Mouse (Mus musculus) limb, embryonic 10.5 days (tissue): ENCODE measurements at regions not wholly inside any gene's neighbourhood (a gene's known extent, or its start where the extent isn't known, plus 50 kb on each side); places are given as distances from the start of the nearest gene placed in this dataset.

Experiments used
- DNase-seq: peaks from one replicate; pipeline ENCODE4 v3.0.0-alpha.2; 2017; ENCODE audit warnings: low spot score
- H3K27ac ChIP-seq: fragments of 300-500 bp; sonication (generic); 2 replicates; pipeline ENCODE4 v1.5.1; 2016; ENCODE audit warnings: mild to moderate bottlenecking
- H3K27me3 ChIP-seq: fragments of 300-500 bp; sonication (generic); 2 replicates; pipeline ENCODE4 v1.6.1; 2016; ENCODE audit warnings: low read depth, mild to moderate bottlenecking; ENCODE audit not compliant: poor library complexity, severe bottlenecking
- H3K36me3 ChIP-seq: fragments of 300-500 bp; sonication (generic); 2 replicates; pipeline ENCODE4 v1.6.1; 2016; ENCODE audit warnings: mild to moderate bottlenecking, moderate library complexity
- H3K4me1 ChIP-seq: fragments of 300-500 bp; sonication (generic); 2 replicates; pipeline ENCODE4 v1.6.1; 2016
- H3K4me3 ChIP-seq: fragments of 300-500 bp; sonication (generic); 2 replicates; pipeline ENCODE4 v1.5.1; 2016; ENCODE audit warnings: mild to moderate bottlenecking, moderate library complexity
- H3K9me3 ChIP-seq: fragments of 300-500 bp; sonication (generic); replicated peaks from 2 replicates; pipeline ENCODE4 v1.6.1; 2016; ENCODE audit warnings: mild to moderate bottlenecking
- WGBS: fragments of 180-500 bp; shearing (Covaris S2); methylation state at CpG from one replicate; pipeline ENCODE4 v1.1.7; 2016; 5-methylcytosine and 5-hydroxymethylcytosine counted together

- peaks cover 22% of the 10 kb centered on the region for H3K4me1 ChIP-seq
- no peak overlapping the region for H3K27ac ChIP-seq
- no peak for DNase-seq
- no peaks in the 10 kb centered on the region for H3K27me3 ChIP-seq
- no peaks in the 10 kb centered on the region for H3K36me3 ChIP-seq
- WGBS, result 86% methylated on average over 2 of the region's 2 CpGs
- H3K9me3 ChIP-seq, result no peaks in the 10 kb centered on the region
- H3K4me3 ChIP-seq, result no peak overlapping the region
Measured at GRCm38 (mm10) chr1:72033941-72034340, 178.2 kb downstream of the Mreg start.

GRCm38 (mm10) chr1:72032214-72032613, 179.9 kb downstream of the Mreg start:
- H3K27me3 ChIP-seq, result no peaks in the 10 kb centered on the region
- DNase-seq, result no peak
- no peak overlapping the region for H3K27ac ChIP-seq
- no peak overlapping the region for H3K4me3 ChIP-seq
- H3K4me1 ChIP-seq, result peaks cover 12% of the 10 kb centered on the region
- H3K36me3 ChIP-seq, result no peaks in the 10 kb centered on the region
- WGBS, result 82% methylated on average over 4 of the region's 4 CpGs
- no peaks in the 10 kb centered on the region for H3K9me3 ChIP-seq

- peak overlapping the region; percentile 28; the same call in 1 of the 2 replicates for H3K27ac ChIP-seq
- peaks cover 7% of the 10 kb centered on the region for H3K4me1 ChIP-seq
- H3K27me3 ChIP-seq, result no peaks in the 10 kb centered on the region
- no peaks in the 10 kb centered on the region for H3K9me3 ChIP-seq
- no peaks in the 10 kb centered on the region for H3K36me3 ChIP-seq
- DNase-seq, result no peak
- WGBS, result 59% methylated on average over 8 of the region's 8 CpGs
- H3K4me3 ChIP-seq, result no peak overlapping the region
Measured at GRCm38 (mm10) chr1:72030763-72031405, 181.2 kb downstream of the Mreg start.

- no peak for DNase-seq
- WGBS, result 76% methylated on average over 6 of the region's 6 CpGs
- H3K27ac ChIP-seq, result no peak overlapping the region
- peaks cover 7% of the 10 kb centered on the region for H3K4me1 ChIP-seq
- H3K27me3 ChIP-seq, result no peaks in the 10 kb centered on the region
- H3K9me3 ChIP-seq, result no peaks in the 10 kb centered on the region
- no peak overlapping the region for H3K4me3 ChIP-seq
- H3K36me3 ChIP-seq, result no peaks in the 10 kb centered on the region
Measured at GRCm38 (mm10) chr1:72029625-72030024, 182.5 kb downstream of the Mreg start.

- H3K4me3 ChIP-seq, result no peak overlapping the region
- peaks cover 7% of the 10 kb centered on the region for H3K4me1 ChIP-seq
- no peaks in the 10 kb centered on the region for H3K36me3 ChIP-seq
- H3K27ac ChIP-seq, result no peak overlapping the region
- no peak for DNase-seq
- 83% methylated on average over 4 of the region's 4 CpGs for WGBS
- no peaks in the 10 kb centered on the region for H3K27me3 ChIP-seq
- no peaks in the 10 kb centered on the region for H3K9me3 ChIP-seq
Measured at GRCm38 (mm10) chr1:72026861-72027260, 185.2 kb downstream of the Mreg start.

GRCm38 (mm10) chr1:72022631-72023030, 189.5 kb downstream of the Mreg start:
- H3K27me3 ChIP-seq, result no peaks in the 10 kb centered on the region
- DNase-seq, result no peak
- H3K9me3 ChIP-seq, result no peaks in the 10 kb centered on the region
- peaks cover 15% of the 10 kb centered on the region for H3K4me1 ChIP-seq
- no peak overlapping the region for H3K4me3 ChIP-seq
- H3K36me3 ChIP-seq, result no peaks in the 10 kb centered on the region
- 96% methylated on average over 3 of the region's 3 CpGs for WGBS
- no peak overlapping the region for H3K27ac ChIP-seq

- WGBS, result 63% methylated on average over 4 of the region's 4 CpGs
- H3K27me3 ChIP-seq, result no peaks in the 10 kb centered on the region
- peak overlapping the region; percentile 37 for H3K27ac ChIP-seq
- peaks cover 20% of the 10 kb centered on the region for H3K4me1 ChIP-seq
- DNase-seq, result peak; percentile 27
- no peaks in the 10 kb centered on the region for H3K9me3 ChIP-seq
- no peak overlapping the region for H3K4me3 ChIP-seq
- no peaks in the 10 kb centered on the region for H3K36me3 ChIP-seq
Measured at GRCm38 (mm10) chr1:72018479-72019222, 193.5 kb downstream of the Mreg start.

- peaks cover 20% of the 10 kb centered on the region for H3K4me1 ChIP-seq
- 88% methylated on average over 1 of the region's 1 CpGs for WGBS
Measured at GRCm38 (mm10) chr1:72017814-72018478, 194.2 kb downstream of the Mreg start.

GRCm38 (mm10) chr1:72015471-72015870, 196.6 kb downstream of the Mreg start:
- DNase-seq, result peak; percentile 13
- H3K27me3 ChIP-seq, result no peaks in the 10 kb centered on the region
- no peak overlapping the region for H3K27ac ChIP-seq
- peaks cover 20% of the 10 kb centered on the region for H3K4me1 ChIP-seq
- WGBS, result 90% methylated on average over 4 of the region's 4 CpGs
- H3K4me3 ChIP-seq, result no peak overlapping the region
- H3K36me3 ChIP-seq, result no peaks in the 10 kb centered on the region
- no peaks in the 10 kb centered on the region for H3K9me3 ChIP-seq

More at GRCm38 (mm10) chr1:72017814-72018478, 194.2 kb downstream of the Mreg start:
- Histone ChIP-seq H3K27me3 (no peaks in the 10 kb centered on the region), H3K4me3 (no peak overlapping the region), H3K9me3 (no peaks in the 10 kb centered on the region), H3K36me3 (no peaks in the 10 kb centered on the region), H3K27ac (no peak overlapping the region)
- DNase-seq, result peak; percentile 20

- no peaks in the 10 kb centered on the region for H3K9me3 ChIP-seq
- H3K27me3 ChIP-seq, result no peaks in the 10 kb centered on the region
- H3K4me3 ChIP-seq, result no peak overlapping the region
- DNase-seq, result no peak
- WGBS, result 86% methylated on average over 2 of the region's 2 CpGs
- peaks cover 22% of the 10 kb centered on the region for H3K4me1 ChIP-seq
- H3K36me3 ChIP-seq, result no peaks in the 10 kb centered on the region
- no peak overlapping the region for H3K27ac ChIP-seq
Measured at GRCm38 (mm10) chr1:72014580-72014979, 197.5 kb downstream of the Mreg start.

- Histone ChIP-seq H3K27me3 (no peaks in the 10 kb centered on the region), H3K27ac (no peak overlapping the region), H3K4me3 (no peak overlapping the region), H3K36me3 (no peaks in the 10 kb centered on the region), H3K4me1 (peaks cover 25% of the 10 kb centered on the region), H3K9me3 (no peaks in the 10 kb centered on the region)
- 95% methylated on average over 7 of the region's 7 CpGs for WGBS
- DNase-seq, result no peak
Measured at GRCm38 (mm10) chr1:72013863-72014262, 198.2 kb downstream of the Mreg start.

GRCm38 (mm10) chr1:72012710-72013109, 199.4 kb downstream of the Mreg start:
- Histone ChIP-seq H3K36me3 (no peaks in the 10 kb centered on the region), H3K27ac (no peak overlapping the region), H3K4me1 (peaks cover 13% of the 10 kb centered on the region), H3K4me3 (no peak overlapping the region), H3K9me3 (no peaks in the 10 kb centered on the region), H3K27me3 (no peaks in the 10 kb centered on the region)
- 85% methylated on average over 7 of the region's 7 CpGs for WGBS
- no peak for DNase-seq
